16 mouse cellular contexts compared by ENCODE assay signal in genomic region chr1:155064111-155064510, GRCm38 (mm10). TPM values are rescaled to one million over a fixed set of nuclear protein-coding genes. Genes with fewer than 3 reads are reported as not detected.
DNase-seq lines count a peak whose midpoint lies in the region; ATAC-seq lines count a peak whose summit lies in the region.
"Had no signal": no experiment of that assay in that cellular context is flagged by ENCODE, and none has a peak within 500 bp of the region (broad histone marks: within the 10 kb centered on the region; RNA-seq: fewer than 3 reads in every experiment).

No protein-coding gene starts in this region.

- ATAC-seq in kidney, embryonic 16.5 days (ENCODE audit: low FRiP score, low TSS enrichment) = no peak
- peak; percentile 89 for ATAC-seq in intestine, embryonic 16.5 days
- peak; percentile 38 for ATAC-seq in liver, embryonic 13.5 days (ENCODE audit: low read depth)
- ATAC-seq: forebrain, embryonic 15.5 days had no signal

- DNase-seq in kidney, adult 11 months = peak; percentile 90
- DNase-seq in adrenal gland, postnatal 14 days = peak; percentile 65
- no peak for DNase-seq in liver, embryonic 13.5 days
- DNase-seq in layer of hippocampus, postnatal 14 days (ENCODE audit: low spot score in 2 of 2) = no peak
- no peak for DNase-seq in urinary bladder, postnatal 4 days (ENCODE audit: low spot score in 2 of 2)
- DNase-seq: cerebellum, adult 11 months; gastrocnemius, postnatal 36 days; heart, postnatal 36 days; layer of hippocampus, adult 9-11 months; thymus, postnatal 25 days had no signal

- H3K27me3 ChIP-seq in kidney, embryonic 16.5 days (ENCODE audit: insufficient read depth, low read length) = no peaks in the 10 kb centered on the region
- H3K27me3 ChIP-seq in intestine, embryonic 16.5 days (replicated peaks; ENCODE audit: control insufficient read depth, insufficient read depth, low read length) = no peaks in the 10 kb centered on the region
- H3K27me3 ChIP-seq in liver, embryonic 13.5 days = peaks cover 14% of the 10 kb centered on the region
- H3K27me3 ChIP-seq: forebrain, embryonic 15.5 days had no signal

- H3K4me1 ChIP-seq in kidney, embryonic 16.5 days (ENCODE audit: insufficient read depth, low read length) = peaks cover 9% of the 10 kb centered on the region; the same call in 1 of the 2 replicates
- H3K4me1 ChIP-seq in intestine, embryonic 16.5 days (ENCODE audit: control insufficient read depth, insufficient read depth, low read length) = peaks cover 16% of the 10 kb centered on the region; the same call in 1 of the 2 replicates
- peaks cover 46% of the 10 kb centered on the region for H3K4me1 ChIP-seq in liver, embryonic 13.5 days (replicated peaks)

- no peak overlapping the region for H3K9ac ChIP-seq in kidney, embryonic 16.5 days (replicated peaks; ENCODE audit: low read length)
- H3K9ac ChIP-seq in intestine, embryonic 16.5 days (ENCODE audit: low read depth, low read length) = peak overlapping the region; percentile 31; the same call in 1 of the 2 replicates
- H3K9ac ChIP-seq in liver, embryonic 13.5 days = no peak overlapping the region
- H3K9ac ChIP-seq: embryonic facial prominence, embryonic 12.5 days; forebrain, embryonic 15.5 days; limb, embryonic 13.5 days had no signal

- no peak overlapping the region for H3K4me3 ChIP-seq in kidney, embryonic 16.5 days (ENCODE audit: low read length)
- H3K4me3 ChIP-seq in intestine, embryonic 16.5 days (ENCODE audit: low read length) = no peak overlapping the region
- H3K4me3 ChIP-seq in liver, embryonic 13.5 days (replicated peaks) = no peak overlapping the region
- H3K4me3 ChIP-seq: embryonic facial prominence, embryonic 12.5 days; forebrain, embryonic 15.5 days; limb, embryonic 13.5 days; megakaryocyte, embryonic 14.5 days had no signal

- H3K36me3 ChIP-seq in kidney, embryonic 16.5 days (ENCODE audit: insufficient read depth, low read length) = no peaks in the 10 kb centered on the region
- no peaks in the 10 kb centered on the region for H3K36me3 ChIP-seq in intestine, embryonic 16.5 days (ENCODE audit: control insufficient read depth, insufficient read depth, low read length)
- no peaks in the 10 kb centered on the region for H3K36me3 ChIP-seq in liver, embryonic 13.5 days
- H3K36me3 ChIP-seq: embryonic facial prominence, embryonic 12.5 days; forebrain, embryonic 15.5 days; limb, embryonic 13.5 days had no signal

- H3K27ac ChIP-seq in kidney, embryonic 16.5 days (ENCODE audit: low read length) = no peak overlapping the region
- peak overlapping the region; percentile 57 for H3K27ac ChIP-seq in intestine, embryonic 16.5 days (ENCODE audit: low read length)
- no peak overlapping the region for H3K27ac ChIP-seq in liver, embryonic 13.5 days
- H3K27ac ChIP-seq: embryonic facial prominence, embryonic 12.5 days; forebrain, embryonic 15.5 days; limb, embryonic 13.5 days had no signal

- H3K9me3 ChIP-seq in kidney, embryonic 16.5 days (ENCODE audit: low read length) = no peaks in the 10 kb centered on the region
- H3K9me3 ChIP-seq in intestine, embryonic 16.5 days (ENCODE audit: control insufficient read depth, low read length) = no peaks in the 10 kb centered on the region
- no peaks in the 10 kb centered on the region for H3K9me3 ChIP-seq in liver, embryonic 13.5 days (replicated peaks)
- H3K9me3 ChIP-seq: embryonic facial prominence, embryonic 12.5 days; forebrain, embryonic 15.5 days; limb, embryonic 13.5 days had no signal

- no peak overlapping the region for H3K4me2 ChIP-seq in kidney, embryonic 16.5 days (replicated peaks; ENCODE audit: low read depth, low read length)
- H3K4me2 ChIP-seq in intestine, embryonic 16.5 days (ENCODE audit: low read depth, low read length) = no peak overlapping the region
- no peak overlapping the region for H3K4me2 ChIP-seq in liver, embryonic 13.5 days
- H3K4me2 ChIP-seq: embryonic facial prominence, embryonic 12.5 days; forebrain, embryonic 15.5 days; limb, embryonic 13.5 days had no signal

- WGBS in kidney, embryonic 16.5 days = 57% methylated on average over 5 of the region's 5 CpGs
- WGBS in intestine, embryonic 16.5 days = 64% methylated on average over 5 of the region's 5 CpGs
- 67% methylated on average over 5 of the region's 5 CpGs for WGBS in liver, embryonic 13.5 days (ENCODE audit: insufficient replicate concordance)

RNA-seq across cellular contexts. Expression of gene Ier5, which starts 35.3 kb away (rescaled TPM):
- 4.4 and 5.3 TPM in 2 replicates for polyA plus RNA-seq in kidney, embryonic 16.5 days (2015; fragmentation: Nextera tagmentation; extraction: Ambion mirVana)
- 11.1 and 12.9 TPM in 2 replicates for total RNA-seq in adrenal gland, postnatal 14 days (2021)
- 2.0 and 2.6 TPM in 2 replicates for polyA plus RNA-seq in intestine, embryonic 16.5 days (2015; fragmentation: Nextera tagmentation; extraction: Ambion mirVana)
- polyA plus RNA-seq in liver, embryonic 13.5 days (2015; fragmentation: Nextera tagmentation; extraction: Ambion mirVana) = 1.6 and 1.9 TPM in 2 replicates
- 10 to 100 TPM; 17.9 to 19.8 TPM for total RNA-seq in layer of hippocampus, postnatal 14 days (2021)

Comparison
In these comparisons a context has a peak if more than half of its experiments do, and no peak if none do; other contexts are left out.
1. DNase-seq: peak in kidney, adult 11 months (single experiment) and adrenal gland, postnatal 14 days (single experiment); none in liver, embryonic 13.5 days (single experiment), layer of hippocampus, postnatal 14 days (0 of 2) and urinary bladder, postnatal 4 days (0 of 2).